Mouse (Mus musculus): ENCODE results near the gene Efna1. TPM values are rescaled to one million over a fixed set of nuclear protein-coding genes. Genes with fewer than 3 reads are reported as not detected.
A peak's percentile ranks its signal among the peaks of the same experiment; 100 is the strongest.

Gene Efna1
- total RNA-seq (2018; cell fraction: chromatin; rRNA removed) = 1 to 10 TPM in 1 of 26 experiments, under 1 TPM in 1, not detected in 24; 0.45 to 1.2 TPM
- total RNA-seq (2018; cell fraction: cytosol; rRNA removed) = under 1 TPM in 14 of 26 experiments, not detected in 12; 0.07 to 0.27 (median 0.14) TPM
- not detected for total RNA-seq (2018; cell fraction: nucleus; rRNA removed)
- 0.20 to 0.25 TPM in 2 of 3 replicates, not detected in the other for polyA plus RNA-seq (2018)

- H3K4me3 ChIP-seq (ENCODE audit: inconsistent target) = peak within 1 kb of the TSS; percentile 33
- no peaks in the 10 kb centered on the region for H3K36me3 ChIP-seq (ENCODE audit: inconsistent target)
- WGBS (ENCODE audit: missing documents) = 3% methylated on average over 51 of the region's 52 CpGs
- H3K79me2 ChIP-seq (ENCODE audit: inconsistent target) = no peaks in the 10 kb centered on the region
- H3K27ac ChIP-seq = no peak within 1 kb of the TSS
Observed at GRCm38 (mm10) chr3:89280606-89281511, at the start of gene Efna1. TSS of gene Efna1 (minus strand) at chr3:89281142.

GRCm38 (mm10) chr3:89330346-89330745 lies 49.4 kb upstream of the Efna1 start:
- WGBS (ENCODE audit: missing documents) = 83% methylated on average over 3 of the region's 3 CpGs
- Histone ChIP-seq H3K36me3 (ENCODE audit: inconsistent target) (no peaks in the 10 kb centered on the region), H3K27ac (no peak overlapping the region), H3K4me3 (ENCODE audit: inconsistent target) (no peak overlapping the region), H3K79me2 (ENCODE audit: inconsistent target) (no peaks in the 10 kb centered on the region)

GRCm38 (mm10) chr3:89328623-89329022 lies 47.7 kb upstream of the Efna1 start:
- Histone ChIP-seq H3K27ac (no peak overlapping the region), H3K36me3 (ENCODE audit: inconsistent target) (no peaks in the 10 kb centered on the region), H3K4me3 (ENCODE audit: inconsistent target) (no peak overlapping the region), H3K79me2 (ENCODE audit: inconsistent target) (no peaks in the 10 kb centered on the region)
- 82% methylated on average over 3 of the region's 4 CpGs for WGBS (ENCODE audit: missing documents)

- H3K79me2 ChIP-seq (ENCODE audit: inconsistent target) = no peaks in the 10 kb centered on the region
- no peak overlapping the region for H3K4me3 ChIP-seq (ENCODE audit: inconsistent target)
- no peaks in the 10 kb centered on the region for H3K36me3 ChIP-seq (ENCODE audit: inconsistent target)
- H3K27ac ChIP-seq = no peak overlapping the region
- WGBS (ENCODE audit: missing documents) = 89% methylated on average over 9 of the region's 9 CpGs
Observed at GRCm38 (mm10) chr3:89327371-89327870, 46.5 kb upstream of the Efna1 start.

- Histone ChIP-seq H3K4me3 (ENCODE audit: inconsistent target) (no peak overlapping the region), H3K36me3 (ENCODE audit: inconsistent target) (no peaks in the 10 kb centered on the region), H3K27ac (no peak overlapping the region), H3K79me2 (ENCODE audit: inconsistent target) (no peaks in the 10 kb centered on the region)
- WGBS (ENCODE audit: missing documents) = 93% methylated on average over 8 of the region's 8 CpGs
Observed at GRCm38 (mm10) chr3:89325882-89326281, 44.9 kb upstream of the Efna1 start.

GRCm38 (mm10) chr3:89322514-89323165 lies 41.7 kb upstream of the Efna1 start, which contains the start of gene Efna3:
TSS of gene Efna3 (minus strand) at chr3:89322965.
- Histone ChIP-seq H3K36me3 (ENCODE audit: inconsistent target) (no peaks in the 10 kb centered on the region), H3K79me2 (ENCODE audit: inconsistent target) (no peaks in the 10 kb centered on the region), H3K4me3 (ENCODE audit: inconsistent target) (no peak within 1 kb of the TSS), H3K27ac (no peak within 1 kb of the TSS)
- WGBS (ENCODE audit: missing documents) = 3% methylated on average over 48 of the region's 53 CpGs

- no peak overlapping the region for H3K27ac ChIP-seq
- no peaks in the 10 kb centered on the region for H3K79me2 ChIP-seq (ENCODE audit: inconsistent target)
- H3K36me3 ChIP-seq (ENCODE audit: inconsistent target) = no peaks in the 10 kb centered on the region
- H3K4me3 ChIP-seq (ENCODE audit: inconsistent target) = no peak overlapping the region
- WGBS (ENCODE audit: missing documents) = 2% methylated on average over 14 of the region's 14 CpGs
Observed at GRCm38 (mm10) chr3:89322131-89322500, 41.2 kb upstream of the Efna1 start.

- Histone ChIP-seq H3K4me3 (ENCODE audit: inconsistent target) (no peak overlapping the region), H3K79me2 (ENCODE audit: inconsistent target) (no peaks in the 10 kb centered on the region), H3K36me3 (ENCODE audit: inconsistent target) (no peaks in the 10 kb centered on the region), H3K27ac (no peak overlapping the region)
- WGBS (ENCODE audit: missing documents) = 2% methylated on average over 54 of the region's 66 CpGs
Observed at GRCm38 (mm10) chr3:89321183-89322130, 40.5 kb upstream of the Efna1 start.

GRCm38 (mm10) chr3:89320581-89321182 lies 39.7 kb upstream of the Efna1 start:
- no peak overlapping the region for H3K27ac ChIP-seq
- no peak overlapping the region for H3K4me3 ChIP-seq (ENCODE audit: inconsistent target)
- H3K36me3 ChIP-seq (ENCODE audit: inconsistent target) = no peaks in the 10 kb centered on the region
- H3K79me2 ChIP-seq (ENCODE audit: inconsistent target) = no peaks in the 10 kb centered on the region
- WGBS (ENCODE audit: missing documents) = 1% methylated on average over 41 of the region's 41 CpGs

GRCm38 (mm10) chr3:89319591-89320350 lies 38.8 kb upstream of the Efna1 start:
- Histone ChIP-seq H3K79me2 (ENCODE audit: inconsistent target) (no peaks in the 10 kb centered on the region), H3K36me3 (ENCODE audit: inconsistent target) (no peaks in the 10 kb centered on the region), H3K4me3 (ENCODE audit: inconsistent target) (no peak overlapping the region), H3K27ac (no peak overlapping the region)
- WGBS (ENCODE audit: missing documents) = 4% methylated on average over 54 of the region's 58 CpGs

GRCm38 (mm10) chr3:89318971-89319590 lies 38.1 kb upstream of the Efna1 start:
- no peaks in the 10 kb centered on the region for H3K36me3 ChIP-seq (ENCODE audit: inconsistent target)
- WGBS (ENCODE audit: missing documents) = 31% methylated on average over 21 of the region's 21 CpGs
- H3K79me2 ChIP-seq (ENCODE audit: inconsistent target) = no peaks in the 10 kb centered on the region
- H3K4me3 ChIP-seq (ENCODE audit: inconsistent target) = no peak overlapping the region
- H3K27ac ChIP-seq = no peak overlapping the region

GRCm38 (mm10) chr3:89318316-89318715 lies 37.4 kb upstream of the Efna1 start:
- WGBS (ENCODE audit: missing documents) = 77% methylated on average over 8 of the region's 8 CpGs
- no peaks in the 10 kb centered on the region for H3K36me3 ChIP-seq (ENCODE audit: inconsistent target)

GRCm38 (mm10) chr3:89317246-89317645 lies 36.3 kb upstream of the Efna1 start:
- H3K4me3 ChIP-seq (ENCODE audit: inconsistent target) = no peak overlapping the region
- no peaks in the 10 kb centered on the region for H3K36me3 ChIP-seq (ENCODE audit: inconsistent target)
- no peaks in the 10 kb centered on the region for H3K79me2 ChIP-seq (ENCODE audit: inconsistent target)
- no peak overlapping the region for H3K27ac ChIP-seq
- 86% methylated on average over 6 of the region's 6 CpGs for WGBS (ENCODE audit: missing documents)

More at GRCm38 (mm10) chr3:89318316-89318715, 37.4 kb upstream of the Efna1 start:
- no peak overlapping the region for H3K4me3 ChIP-seq (ENCODE audit: inconsistent target)
- H3K79me2 ChIP-seq (ENCODE audit: inconsistent target) = no peaks in the 10 kb centered on the region
- no peak overlapping the region for H3K27ac ChIP-seq

Measured in macrophage (primary cell).